Mouse (Mus musculus): ENCODE results near the gene Olfr311.

GRCm38 (mm10) chr11:58790646-58791045, 48.4 kb upstream of the Olfr311 start:
- no peak for TF ChIP-seq POLR2A (IDR thresholded peaks at IDR 0.05; ENCODE audit: borderline replicate concordance, control insufficient read depth, low read depth, low read length)
- no peak for TF ChIP-seq CTCF (IDR thresholded peaks at IDR 0.05; ENCODE audit: control insufficient read depth, insufficient read depth, low read length)
